Mouse (Mus musculus) layer of hippocampus, adult 18-20 months (tissue): Measurements from ENCODE around the gene Cdc34. TPM values are rescaled to one million over a fixed set of nuclear protein-coding genes. Genes with fewer than 3 reads are reported as not detected.

Experiments
- DNase-seq, 2 experiments: peaks; one replicate each; pipeline ENCODE4 v3.0.0; 2022; ENCODE audit warnings: low spot score in 2 of 2
- total RNA-seq, 2 experiments: library from RNA; stranded (reverse); gene quantifications; 2 replicates each; pipeline ENCODE4 v1.2.3; 2021

Gene Cdc34
- total RNA-seq, 2 experiments from 2014 or later = 65.4 to 74.2 TPM

- no peak for DNase-seq
Observed at GRCm38 (mm10) chr10:79716254-79716987, 34.4 kb downstream of the Cdc34 start, which contains the start of gene Hcn2. TSS of gene Hcn2 (plus strand) at chr10:79716634.

DNA sequence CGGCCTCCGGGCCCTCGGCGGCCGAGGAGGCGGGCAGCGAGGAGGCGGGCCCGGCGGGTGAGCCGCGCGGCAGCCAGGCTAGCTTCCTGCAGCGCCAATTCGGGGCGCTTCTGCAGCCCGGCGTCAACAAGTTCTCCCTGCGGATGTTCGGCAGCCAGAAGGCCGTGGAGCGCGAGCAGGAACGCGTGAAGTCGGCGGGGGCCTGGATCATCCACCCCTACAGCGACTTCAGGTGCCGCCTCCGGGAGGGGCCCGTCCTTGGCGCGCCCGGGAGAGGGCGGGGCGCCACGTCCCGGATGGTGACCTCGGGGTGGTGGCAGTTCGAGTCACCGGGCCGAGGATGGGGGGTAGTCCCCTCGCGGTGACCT lies 35.0 kb downstream of the Cdc34 start:
- DNase-seq = peak in 1 of 2 experiments; percentile 45

DNA sequence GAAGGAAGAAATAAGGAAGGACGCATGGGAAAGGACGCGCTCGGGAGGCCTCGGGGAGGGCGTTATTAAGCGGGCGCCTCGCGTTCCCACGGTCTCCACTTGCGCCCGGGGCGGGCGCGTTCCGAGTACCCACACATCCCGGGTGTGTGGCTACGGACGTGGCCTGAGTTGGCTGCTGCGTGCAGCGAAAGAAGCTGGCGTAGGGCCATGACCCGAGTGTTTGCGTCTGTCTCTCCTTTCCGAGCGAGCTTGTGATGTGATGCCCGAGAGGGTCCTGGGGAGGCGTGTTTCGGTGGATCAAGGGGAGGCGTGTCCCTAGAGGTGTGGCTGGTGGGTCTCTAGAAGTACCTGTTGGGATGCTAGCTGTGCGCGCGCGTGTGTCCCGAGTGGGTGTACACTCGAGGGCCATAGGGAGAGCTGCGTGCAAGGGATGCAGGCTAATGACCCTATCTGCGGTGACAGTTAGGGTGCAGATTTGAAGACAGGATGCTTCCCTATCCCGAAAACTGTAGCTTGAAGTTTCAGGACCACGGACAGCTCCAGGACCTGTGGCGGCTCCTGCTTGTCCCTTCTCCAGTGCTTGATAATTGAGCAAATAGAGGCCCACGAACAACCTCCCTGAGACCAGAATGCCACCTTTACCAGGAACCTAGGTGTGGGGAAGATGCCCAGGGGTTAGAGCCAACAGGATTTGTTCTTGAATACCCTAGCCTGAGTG lies 35.8 kb downstream of the Cdc34 start:
- DNase-seq = no peak

- DNase-seq = no peak
Observed at GRCm38 (mm10) chr10:79721089-79721488, 39.1 kb downstream of the Cdc34 start.

DNA sequence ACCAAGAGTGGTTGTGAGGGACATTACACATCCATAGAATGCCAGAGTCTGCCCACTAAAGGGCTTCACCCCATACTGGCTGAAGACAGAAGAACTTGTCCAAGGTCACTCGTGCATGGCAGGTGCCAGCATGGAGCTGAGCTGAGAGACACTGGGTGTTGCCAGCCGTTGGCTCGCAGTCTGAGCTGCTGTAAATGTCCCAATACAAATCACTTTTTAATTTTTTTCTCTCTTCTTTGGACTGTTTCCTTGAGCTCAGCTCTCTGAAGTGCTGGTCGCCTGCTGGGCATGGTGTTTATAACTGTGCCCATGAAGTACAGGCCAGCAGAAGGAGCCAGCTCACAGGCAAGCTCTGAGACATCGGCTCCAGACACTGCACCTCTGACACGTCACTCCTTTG lies 41.1 kb downstream of the Cdc34 start:
- no peak for DNase-seq

DNA sequence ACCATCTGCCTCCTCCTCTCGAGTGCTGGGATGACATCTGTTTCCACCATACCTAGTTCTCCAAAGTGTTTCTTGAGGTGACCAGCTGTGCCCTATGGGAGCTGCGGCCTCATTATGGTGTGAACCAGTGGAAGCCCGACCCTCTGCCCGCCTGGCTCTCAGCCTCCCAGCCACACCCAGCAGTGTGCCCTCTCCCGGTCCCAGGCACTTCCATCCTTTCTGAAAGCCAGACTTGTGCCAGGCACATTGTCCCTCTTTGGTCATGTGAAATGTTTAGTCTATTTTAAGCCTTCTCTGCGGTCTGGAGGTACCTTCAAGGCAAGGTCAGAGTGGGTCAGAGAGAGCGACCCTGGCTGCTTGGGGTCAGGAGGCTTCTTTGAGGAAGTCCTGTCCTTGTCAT lies 41.7 kb downstream of the Cdc34 start:
- no peak for DNase-seq

DNA sequence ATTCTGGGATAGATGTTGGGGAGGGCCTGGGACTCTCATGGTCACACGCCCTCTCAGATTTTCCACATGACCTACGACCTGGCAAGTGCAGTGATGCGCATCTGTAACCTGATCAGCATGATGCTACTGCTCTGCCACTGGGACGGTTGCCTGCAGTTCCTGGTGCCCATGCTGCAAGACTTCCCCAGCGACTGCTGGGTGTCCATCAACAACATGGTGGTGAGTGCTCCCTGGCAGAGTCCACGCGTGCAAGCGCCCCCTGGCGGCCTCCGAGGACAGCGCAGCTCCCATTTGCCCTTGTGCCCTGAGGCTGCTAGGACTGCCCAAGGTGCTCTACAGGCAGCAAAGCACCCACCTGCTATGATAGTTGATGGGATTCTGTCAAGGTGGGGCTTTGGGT lies 44.1 kb downstream of the Cdc34 start:
- no peak for DNase-seq

GRCm38 (mm10) chr10:79728323-79729249 lies 46.6 kb downstream of the Cdc34 start:
- DNase-seq = peak; percentile 56 to 63

DNA sequence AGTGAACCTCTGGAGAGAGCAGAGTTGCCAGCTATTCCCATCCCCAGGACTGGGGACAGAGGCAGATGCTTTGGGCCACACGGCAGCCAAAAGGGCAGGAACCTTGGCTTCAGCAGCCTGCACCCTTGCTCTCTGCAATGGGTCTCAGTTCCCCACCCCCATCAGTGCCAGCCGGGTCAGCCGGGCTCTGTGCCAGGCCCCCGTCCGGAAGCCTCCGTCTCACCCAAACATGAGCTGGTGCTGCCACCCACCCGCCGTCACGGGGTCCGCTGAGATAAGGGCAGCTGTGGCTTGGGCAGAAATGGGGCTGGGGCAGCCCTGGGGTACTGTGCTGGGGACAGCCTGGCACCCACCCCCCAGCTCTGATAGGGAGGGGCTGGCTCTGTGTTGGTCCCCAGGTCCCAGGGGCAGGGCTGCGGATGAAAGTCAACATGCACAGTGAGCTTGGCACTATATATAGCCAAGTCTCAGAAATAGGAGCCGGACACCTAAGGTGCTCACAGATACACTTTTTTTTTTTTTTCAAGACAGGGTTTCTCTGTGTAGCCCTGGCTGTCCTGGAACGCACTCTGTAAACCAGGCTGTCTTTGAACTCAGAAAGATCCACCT lies 47.5 kb downstream of the Cdc34 start:
- DNase-seq = peak in 1 of 2 experiments; percentile 45

GRCm38 (mm10) chr10:79732500-79732899 lies 50.5 kb downstream of the Cdc34 start:
- DNase-seq = peak in 1 of 2 experiments; percentile 57

DNA sequence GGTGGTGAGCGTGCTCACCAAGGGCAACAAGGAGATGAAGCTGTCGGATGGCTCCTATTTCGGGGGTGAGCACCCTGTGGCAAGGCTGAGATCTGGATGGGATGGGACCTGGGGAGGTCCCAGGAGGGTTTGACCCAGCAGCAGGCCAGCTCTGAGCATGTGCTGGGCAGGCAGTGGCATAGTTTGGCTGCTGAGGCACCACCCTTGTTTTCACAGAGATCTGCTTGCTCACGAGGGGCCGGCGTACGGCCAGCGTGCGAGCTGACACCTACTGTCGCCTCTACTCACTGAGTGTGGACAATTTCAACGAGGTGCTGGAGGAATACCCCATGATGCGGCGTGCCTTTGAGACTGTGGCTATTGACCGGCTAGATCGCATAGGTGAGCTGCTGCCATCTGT lies 51.9 kb downstream of the Cdc34 start:
- no peak for DNase-seq

- DNase-seq = no peak
Observed at GRCm38 (mm10) chr10:79735361-79735760, 53.4 kb downstream of the Cdc34 start.

DNA sequence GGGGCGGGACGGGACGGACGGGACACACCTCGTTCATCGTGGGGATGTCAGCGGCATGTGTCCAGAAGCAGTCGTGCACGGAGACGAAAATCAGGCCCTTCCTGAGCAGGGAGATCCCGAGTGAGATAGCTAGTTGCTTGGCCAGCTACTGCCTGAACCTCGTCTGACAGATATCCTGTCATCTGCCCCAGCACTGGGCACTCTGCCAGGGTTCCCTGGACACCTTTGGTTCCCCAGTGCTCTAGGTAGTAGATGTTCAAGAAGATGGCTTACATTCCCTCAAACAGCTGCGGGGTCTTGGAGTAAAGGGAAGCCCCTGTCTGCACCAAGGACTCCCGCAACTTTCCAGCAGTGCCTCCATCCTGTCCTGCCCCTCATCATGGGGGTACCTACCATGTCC lies 54.7 kb downstream of the Cdc34 start:
- no peak for DNase-seq

Other genes starting within 250 kb of the Cdc34 start
- gene Vmn2r83, start 213.5 kb upstream of the Cdc34 start, total RNA-seq = not detected
- gene Plpp2, start 148.4 kb upstream of the Cdc34 start, total RNA-seq = 1 to 10 TPM; 5.8 to 6.7 TPM
- gene Mier2, start 127.0 kb upstream of the Cdc34 start, total RNA-seq = 10 to 100 TPM; 54.6 to 61.8 TPM
- gene Theg, start 94.9 kb upstream of the Cdc34 start, total RNA-seq = under 1 TPM in 1 of 2 experiments, not detected in 1; 0.79 TPM
- gene C2cd4c, start 68.2 kb upstream of the Cdc34 start, total RNA-seq = 10 to 100 TPM; 11.7 to 17.0 TPM
- 10 to 100 TPM; 41.5 to 43.4 TPM for gene Shc2, start 44.3 kb upstream of the Cdc34 start, total RNA-seq
- under 1 TPM in 1 of 2 experiments, not detected in 1; 0.59 TPM for gene Odf3l2, start 36.5 kb upstream of the Cdc34 start, total RNA-seq
- gene Madcam1, start 17.6 kb upstream of the Cdc34 start, total RNA-seq = not detected
- 10 to 100 TPM; 64.4 to 68.5 TPM for gene Tpgs1, start 12.8 kb upstream of the Cdc34 start, total RNA-seq
- 1 to 10 TPM; 3.3 to 3.6 TPM for gene Gzmm, start 6.8 kb downstream of the Cdc34 start, total RNA-seq
- 100 to 1,000 TPM; 554 to 566 TPM for gene Bsg, start 22.3 kb downstream of the Cdc34 start, total RNA-seq
- 100 to 1,000 TPM; 134 TPM for gene Hcn2, start 34.4 kb downstream of the Cdc34 start, total RNA-seq
- gene Polrmt, start 64.4 kb downstream of the Cdc34 start, total RNA-seq = 10 to 100 TPM; 42.4 to 51.3 TPM
- gene Fgf22, start 72.9 kb downstream of the Cdc34 start, total RNA-seq = 1 to 10 TPM; 1.5 to 2.2 TPM
- gene Rnf126, start 84.8 kb downstream of the Cdc34 start, total RNA-seq = 10 to 100 TPM; 84.9 to 87.3 TPM
- 1 to 10 TPM; 1.8 to 2.5 TPM for gene Fstl3, start 95.1 kb downstream of the Cdc34 start, total RNA-seq
- gene Prss57, start 108.8 kb downstream of the Cdc34 start, total RNA-seq = under 1 TPM; 0.61 to 0.89 TPM
- 100 to 1,000 TPM; 293 to 314 TPM for gene Palm, start 111.4 kb downstream of the Cdc34 start, total RNA-seq
- 1 to 10 TPM in 1 of 2 experiments, under 1 TPM in 1; 0.54 to 1.3 TPM for gene Misp, start 138.8 kb downstream of the Cdc34 start, total RNA-seq
- 10 to 100 TPM; 48.8 to 58.4 TPM for gene Ptbp1, start 172.2 kb downstream of the Cdc34 start, total RNA-seq
- gene Prtn3, start 192.3 kb downstream of the Cdc34 start, total RNA-seq = 1 to 10 TPM in 1 of 2 experiments, under 1 TPM in 1; 0.94 to 2.0 TPM
- 10 to 100 TPM; 30.6 to 34.4 TPM for gene Plppr3, start 192.4 kb downstream of the Cdc34 start, total RNA-seq
- gene Elane, start 204.1 kb downstream of the Cdc34 start, total RNA-seq = not detected
- gene Cfd, start 208.7 kb downstream of the Cdc34 start, total RNA-seq = not detected
- 10 to 100 TPM; 53.8 to 55.2 TPM for gene Med16, start 226.7 kb downstream of the Cdc34 start, total RNA-seq
- gene Gm26602, start 228.7 kb downstream of the Cdc34 start, total RNA-seq = not detected
- gene Kiss1r, start 234.8 kb downstream of the Cdc34 start, total RNA-seq = 1 to 10 TPM; 6.7 to 7.8 TPM
- gene R3hdm4, start 239.0 kb downstream of the Cdc34 start, total RNA-seq = 100 to 1,000 TPM; 366 to 401 TPM
- gene Arid3a, start 244.8 kb downstream of the Cdc34 start, total RNA-seq = 1 to 10 TPM; 5.5 to 5.8 TPM